1 mouse cellular context compared by ENCODE assay signal in genomic region chr10:127512813-127513212, GRCm38 (mm10).
TF ChIP-seq lines count a peak whose summit lies in the region.

No protein-coding gene starts in this region.

TF ChIP-seq in CH12.LX, 34 proteins besides CTCF, POLR2A, EP300 and RAD21:
- TF ChIP-seq KAT2A (IDR thresholded peaks at IDR 0.05; ENCODE audit: insufficient replicate concordance, low read length): no peak
- TF ChIP-seq HCFC1 (IDR thresholded peaks at IDR 0.05; ENCODE audit: low read depth, low read length): peak; percentile 50; the same call in 1 of the 2 replicates
- peak; percentile 64; the same call in 1 of the 2 replicates for TF ChIP-seq SIN3A (IDR thresholded peaks at IDR 0.05; ENCODE audit: low read length)
- no peak for TF ChIP-seq POLR2AphosphoS2 (IDR thresholded peaks at IDR 0.05; ENCODE audit: low read depth, low read length)
- TF ChIP-seq BHLHE40 (IDR thresholded peaks at IDR 0.05; ENCODE audit: low read depth, low read length): peak; percentile 49
- 0 out of 2 replicates have a peak, but pooled peaks have one; percentile 15 for TF ChIP-seq TBP (conservative IDR thresholded peaks at IDR 0.05; ENCODE audit: low read depth, low read length)
- TF ChIP-seq MYC (IDR thresholded peaks at IDR 0.05; ENCODE audit: low read depth, low read length): peak; percentile 68; the same call in 1 of the 2 replicates
- TF ChIP-seq JUN (IDR thresholded peaks at IDR 0.05; ENCODE audit: insufficient read depth, low read depth, low read length): no peak
- peak; percentile 39; the same call in 1 of the 2 replicates for TF ChIP-seq IRF4 (IDR thresholded peaks at IDR 0.05; ENCODE audit: low read depth, low read length)
- TF ChIP-seq ZNF384 (IDR thresholded peaks at IDR 0.05; ENCODE audit: low read depth, low read length): no peak; the same call in 1 of the 2 replicates
- TF ChIP-seq ZC3H11A (IDR thresholded peaks at IDR 0.05; ENCODE audit: low read depth, low read length): no peak; the same call in 1 of the 2 replicates
- TF ChIP-seq UBTF (IDR thresholded peaks at IDR 0.05; ENCODE audit: low read depth, low read length): no peak
- TF ChIP-seq NELFE (IDR thresholded peaks at IDR 0.05; ENCODE audit: low read depth, low read length): peak; percentile 97
- TF ChIP-seq MXI1 (IDR thresholded peaks at IDR 0.05; ENCODE audit: low read depth, low read length): peak; percentile 79; the same call in 1 of the 2 replicates
- 0 out of 2 replicates have a peak, but pooled peaks have one; percentile 35 for TF ChIP-seq ZMIZ1 (IDR thresholded peaks at IDR 0.05; ENCODE audit: low read depth, low read length)
- TF ChIP-seq ETS1 (conservative IDR thresholded peaks at IDR 0.05; ENCODE audit: low read depth, low read length): no peak; the same call in 1 of the 2 replicates
- no peak for TF ChIP-seq ZKSCAN1 (IDR thresholded peaks at IDR 0.05; ENCODE audit: borderline replicate concordance, low read depth, low read length)
- TF ChIP-seq CHD2 (IDR thresholded peaks at IDR 0.05; ENCODE audit: low read length): no peak
- TF ChIP-seq TCF12 (IDR thresholded peaks at IDR 0.05; ENCODE audit: low read depth, low read length): peak; percentile 81
- no peak for TF ChIP-seq E2F4 (IDR thresholded peaks at IDR 0.05; ENCODE audit: insufficient replicate concordance, low read depth, low read length)
- TF ChIP-seq NRF1 (IDR thresholded peaks at IDR 0.05; ENCODE audit: low read depth, low read length): peak; percentile 60
- TF ChIP-seq USF2 (conservative IDR thresholded peaks at IDR 0.05; ENCODE audit: low read depth, low read length): no peak
- no peak for TF ChIP-seq RCOR1 (conservative IDR thresholded peaks at IDR 0.05; ENCODE audit: low read depth, low read length)
- peak; percentile 47; the same call in 1 of the 2 replicates for TF ChIP-seq ELF1 (IDR thresholded peaks at IDR 0.05; ENCODE audit: low read depth, low read length)
- no peak for TF ChIP-seq MAFK (IDR thresholded peaks at IDR 0.05; ENCODE audit: insufficient replicate concordance, low read length)
- no peak for TF ChIP-seq MAZ (IDR thresholded peaks at IDR 0.05; ENCODE audit: low read depth, low read length)
- TF ChIP-seq JUND (conservative IDR thresholded peaks at IDR 0.05; ENCODE audit: low read depth, low read length): no peak
- peak; percentile 68 for TF ChIP-seq MAX (IDR thresholded peaks at IDR 0.05; ENCODE audit: low read length)
- no peak for TF ChIP-seq PAX5 (IDR thresholded peaks at IDR 0.05; ENCODE audit: low read length)
- TF ChIP-seq SMC3 (IDR thresholded peaks at IDR 0.05; ENCODE audit: low read depth, low read length): peak; percentile 78
- TF ChIP-seq GABPA (IDR thresholded peaks at IDR 0.05; ENCODE audit: insufficient replicate concordance, low read depth, low read length): no peak
- TF ChIP-seq USF1 (IDR thresholded peaks at IDR 0.05; ENCODE audit: low read depth, low read length): no peak
- peak; percentile 84 for TF ChIP-seq MEF2A (IDR thresholded peaks at IDR 0.05; ENCODE audit: borderline replicate concordance, low read depth, low read length)
- no peak for TF ChIP-seq CHD1 (IDR thresholded peaks at IDR 0.05; ENCODE audit: low read depth, low read length)
